ENCODE assay signal across 8 mouse cellular contexts in the genomic region with DNA sequence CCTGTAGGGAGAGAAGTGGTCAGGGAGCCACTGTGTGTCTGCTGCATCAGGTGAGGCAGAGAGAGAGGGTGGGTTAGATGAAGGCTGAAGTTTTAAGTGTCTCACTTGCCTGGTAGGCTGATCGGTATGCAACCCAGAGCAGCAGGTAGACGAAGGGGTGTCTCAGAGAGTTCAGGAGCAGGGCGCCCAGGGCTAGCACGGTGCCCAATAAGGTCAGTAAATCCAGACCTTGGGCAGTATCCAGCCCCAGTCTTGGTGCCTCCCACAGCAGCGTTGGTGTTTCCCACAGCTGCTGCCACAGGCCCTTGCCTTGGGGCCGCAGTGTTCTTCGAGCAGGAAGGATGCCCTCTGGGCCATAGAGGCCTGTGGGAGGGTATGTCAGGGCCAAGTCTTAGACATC. TPM values are rescaled to one million over a fixed set of nuclear protein-coding genes. Genes with fewer than 3 reads are reported as not detected.
DNase-seq lines count a peak whose midpoint lies in the region; ATAC-seq lines count a peak whose summit lies in the region.

No protein-coding gene starts in this region.

- no peak for ATAC-seq in liver, embryonic 12.5 days

- H3K27me3 ChIP-seq in liver, embryonic 12.5 days (replicated peaks), result no peaks in the 10 kb centered on the region

- peaks cover 41% of the 10 kb centered on the region for H3K4me1 ChIP-seq in liver, embryonic 12.5 days

- H3K4me3 ChIP-seq in liver, embryonic 12.5 days, result peak overlapping the region; percentile 80

- peak overlapping the region; percentile 84; the same call in 1 of the 2 replicates for H3K27ac ChIP-seq in liver, embryonic 12.5 days

- H3K9me3 ChIP-seq in liver, embryonic 12.5 days (replicated peaks), result no peaks in the 10 kb centered on the region

- intact Hi-C loops in left cerebral cortex, postnatal 14 days (cut with DNase I), result no loop called here

- peak overlapping the region; percentile 91 for H3K9ac ChIP-seq in liver, embryonic 12.5 days

- H3K36me3 ChIP-seq in liver, embryonic 12.5 days, result peaks cover 60% of the 10 kb centered on the region

- peak; percentile 50 for DNase-seq in cerebellum, adult 9-11 months
- no peak for DNase-seq in cerebellum, adult 18-20 months
- DNase-seq in thymus, postnatal 0 days (ENCODE audit: low spot score), result peak; percentile 14
- DNase-seq in thymus, postnatal 25 days, result no peak
- no peak for DNase-seq in T-cell, adult 2 months (ENCODE audit: low spot score)
- no peak for DNase-seq in left cerebral cortex, postnatal 14 days (ENCODE audit: low spot score in 2 of 2)
- DNase-seq in cerebellum, postnatal 36 days, result no peak

- WGBS in liver, embryonic 12.5 days (ENCODE audit: insufficient replicate concordance), result 69% methylated on average over 7 of the region's 7 CpGs

- peak overlapping the region; percentile 92 for H3K4me2 ChIP-seq in liver, embryonic 12.5 days

RNA-seq across cellular contexts. Expression of gene Lmf2, which starts 1.0 kb away (rescaled TPM):
- polyA plus RNA-seq in thymus, postnatal 0 days (2015; fragmentation: Nextera tagmentation; extraction: Ambion mirVana), result 40.5 and 42.9 TPM in 2 replicates
- 36.2 and 41.1 TPM in 2 replicates for polyA plus RNA-seq in liver, embryonic 12.5 days (2016; fragmentation: Nextera tagmentation; extraction: Ambion mirVana)
- total RNA-seq in left cerebral cortex, postnatal 14 days (2021), result 10 to 100 TPM; 18.0 to 20.3 TPM

RNA-seq across cellular contexts. Expression of gene Ncaph2, which starts 1.1 kb away (rescaled TPM):
- 175 and 195 TPM in 2 replicates for polyA plus RNA-seq in thymus, postnatal 0 days (2015; fragmentation: Nextera tagmentation; extraction: Ambion mirVana)
- polyA plus RNA-seq in liver, embryonic 12.5 days (2016; fragmentation: Nextera tagmentation; extraction: Ambion mirVana), result 134 TPM in 2 replicates
- 10 to 100 TPM; 80.2 to 81.3 TPM for total RNA-seq in left cerebral cortex, postnatal 14 days (2021)

RNA-seq across cellular contexts. Expression of gene Sco2, which starts 19.2 kb away (rescaled TPM):
- polyA plus RNA-seq in thymus, postnatal 0 days (2015; fragmentation: Nextera tagmentation; extraction: Ambion mirVana), result 9.0 and 9.2 TPM in 2 replicates
- polyA plus RNA-seq in liver, embryonic 12.5 days (2016; fragmentation: Nextera tagmentation; extraction: Ambion mirVana), result 4.9 and 5.6 TPM in 2 replicates
- total RNA-seq in left cerebral cortex, postnatal 14 days (2021), result 10 to 100 TPM; 25.6 to 26.0 TPM

RNA-seq across cellular contexts. Expression of gene Miox, which starts 20.3 kb away (rescaled TPM):
- not detected in 2 replicates for polyA plus RNA-seq in thymus, postnatal 0 days (2015; fragmentation: Nextera tagmentation; extraction: Ambion mirVana)
- 2.4 and 3.7 TPM in 2 replicates for polyA plus RNA-seq in liver, embryonic 12.5 days (2016; fragmentation: Nextera tagmentation; extraction: Ambion mirVana)
- total RNA-seq in left cerebral cortex, postnatal 14 days (2021), result not detected

RNA-seq across cellular contexts. Expression of gene Tymp, which starts 22.4 kb away (rescaled TPM):
- 1.9 and 2.1 TPM in 2 replicates for polyA plus RNA-seq in thymus, postnatal 0 days (2015; fragmentation: Nextera tagmentation; extraction: Ambion mirVana)
- 0.62 and 0.75 TPM in 2 replicates for polyA plus RNA-seq in liver, embryonic 12.5 days (2016; fragmentation: Nextera tagmentation; extraction: Ambion mirVana)
- total RNA-seq in left cerebral cortex, postnatal 14 days (2021), result 1 to 10 TPM; 1.5 to 1.7 TPM

Comparison
In these comparisons a context has a peak if more than half of its experiments do, and no peak if none do; other contexts are left out.
1. DNase-seq: peak in cerebellum, adult 9-11 months (single experiment) and thymus, postnatal 0 days (single experiment); none in cerebellum, adult 18-20 months (0 of 2), thymus, postnatal 25 days (single experiment), T-cell, adult 2 months (single experiment), left cerebral cortex, postnatal 14 days (0 of 2) and cerebellum, postnatal 36 days (0 of 2).